Mouse (Mus musculus): ENCODE data around the gene Gpc6. TPM values are rescaled to one million over a fixed set of nuclear protein-coding genes. Genes with fewer than 3 reads are reported as not detected.
A peak's percentile ranks its signal among the peaks of the same experiment; 100 is the strongest.

The Gpc6 gene
- total and polyA plus RNA-seq, 3 experiments, result not detected

DNA sequence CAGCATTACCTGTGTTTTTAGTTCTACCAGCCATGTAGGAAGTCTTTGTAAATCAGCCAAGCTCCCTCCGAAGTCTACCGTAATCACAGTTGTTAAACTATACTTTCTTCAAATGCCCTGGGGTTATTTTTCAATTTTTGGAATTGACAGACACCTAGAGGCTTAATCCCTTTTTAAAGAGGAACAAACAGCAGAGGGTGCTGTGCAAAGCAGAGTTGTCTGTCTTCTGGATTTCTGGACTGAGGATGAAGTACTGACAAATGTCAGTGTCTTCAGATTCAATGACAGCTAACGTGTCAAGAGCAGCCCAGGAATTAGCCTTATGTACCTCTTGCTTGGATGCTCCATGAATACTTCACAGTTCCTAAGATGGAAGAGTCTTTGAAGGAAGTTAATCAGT, 62.2 kb downstream of the Gpc6 start:
- DNase-seq (ENCODE audit: extremely low read depth), result no peak
- TF ChIP-seq CTCF (conservative IDR thresholded peaks at IDR 0.05 in 1 of 2, IDR thresholded peaks at IDR 0.05 in 1 of 2; ENCODE audit: low read depth in 2 of 2, low read length in 2 of 2) (peak in 1 of 2 experiments; percentile 74; a peak in 2 of 4 replicates), EP300 (IDR thresholded peaks at IDR 0.05; ENCODE audit: low read length) (no peak), E2F4 (IDR thresholded peaks at IDR 0.05; ENCODE audit: insufficient replicate concordance, low read depth, low read length) (no peak), KAT2A (IDR thresholded peaks at IDR 0.05; ENCODE audit: insufficient replicate concordance, low read length) (no peak), NELFE (IDR thresholded peaks at IDR 0.05; ENCODE audit: low read depth, low read length) (no peak), MAFK (IDR thresholded peaks at IDR 0.05; ENCODE audit: insufficient replicate concordance, low read length) (no peak), JUND (conservative IDR thresholded peaks at IDR 0.05; ENCODE audit: low read depth, low read length) (no peak), SMC3 (IDR thresholded peaks at IDR 0.05; ENCODE audit: low read depth, low read length) (peak; percentile 58), RAD21 (IDR thresholded peaks at IDR 0.05; ENCODE audit: low read depth, low read length) (peak; percentile 49)
- in situ Hi-C loops (cut with MboI; ENCODE audit: low pct_ligation_motif_present, low pct_unique_long_range_greater_than_20kb, low sequenced_read_pairs) (no loop called here), dilution Hi-C loops (cut with MboI; ENCODE audit: extremely low pct_ligation_motif_present, extremely low pct_unique_long_range_greater_than_20kb, low sequenced_read_pairs) (no loop called here)
- Histone ChIP-seq H3K9ac (ENCODE audit: insufficient read depth, low read depth) (no peak overlapping the region), H3K36me3 (replicated peaks in 1 of 2; ENCODE audit: control insufficient read depth in 1 of 2, insufficient read depth in 1 of 2, low read length in 1 of 2) (no peaks in the 10 kb centered on the region), H3K4me2 (ENCODE audit: insufficient read depth, low read depth, poor library complexity, severe bottlenecking) (no peak overlapping the region), H3K4me3 (replicated peaks in 1 of 3; ENCODE audit: low read depth in 2 of 3, low read length in 2 of 3, poor library complexity in 1 of 3) (no peak overlapping the region), H3K27me3 (replicated peaks) (no peaks in the 10 kb centered on the region), H3K9me3 (replicated peaks; ENCODE audit: low read length) (no peaks in the 10 kb centered on the region), H3K4me1 (ENCODE audit: control insufficient read depth in 1 of 2, insufficient read depth in 2 of 2) (no peaks in the 10 kb centered on the region), H3K79me2 (replicated peaks; ENCODE audit: control insufficient read depth, extremely low read depth, insufficient read depth, poor library complexity, severe bottlenecking) (no peaks in the 10 kb centered on the region), H3K27ac (ENCODE audit: insufficient read depth, low read depth) (no peak overlapping the region)

DNA sequence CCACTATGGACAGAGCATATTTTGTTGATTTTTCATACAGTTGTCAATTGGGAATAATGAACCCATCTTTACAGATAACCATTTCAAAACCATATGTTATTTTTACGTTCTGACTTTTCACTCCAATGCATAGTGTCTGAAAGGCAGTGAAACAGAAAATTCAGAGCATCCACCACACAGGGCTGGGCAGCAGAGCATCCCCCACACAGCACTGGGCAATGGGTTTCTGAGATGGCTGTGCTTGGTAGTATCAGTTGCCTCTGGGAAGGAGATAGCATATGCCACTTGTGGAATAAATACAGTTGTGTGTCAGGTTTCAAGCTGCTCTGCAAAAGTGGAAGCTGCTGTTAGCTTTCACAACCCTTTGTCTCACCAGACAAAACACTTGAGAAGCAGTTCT, 75.3 kb downstream of the Gpc6 start:
- H3K79me2 ChIP-seq (replicated peaks; ENCODE audit: control insufficient read depth, extremely low read depth, insufficient read depth, poor library complexity, severe bottlenecking), result no peaks in the 10 kb centered on the region
- no peak overlapping the region for H3K4me2 ChIP-seq (ENCODE audit: insufficient read depth, low read depth, poor library complexity, severe bottlenecking)
- no peak overlapping the region for H3K9ac ChIP-seq (ENCODE audit: insufficient read depth, low read depth)
- TF ChIP-seq SIN3A (IDR thresholded peaks at IDR 0.05; ENCODE audit: low read length) (no peak), TBP (conservative IDR thresholded peaks at IDR 0.05; ENCODE audit: low read depth, low read length) (no peak), MXI1 (IDR thresholded peaks at IDR 0.05; ENCODE audit: low read depth, low read length) (no peak), MAX (IDR thresholded peaks at IDR 0.05; ENCODE audit: low read length) (no peak), MAZ (IDR thresholded peaks at IDR 0.05; ENCODE audit: low read depth, low read length) (no peak), ZC3H11A (IDR thresholded peaks at IDR 0.05; ENCODE audit: low read depth, low read length) (no peak), NRF1 (IDR thresholded peaks at IDR 0.05; ENCODE audit: low read depth, low read length) (no peak), CTCF (conservative IDR thresholded peaks at IDR 0.05 in 1 of 2, IDR thresholded peaks at IDR 0.05 in 1 of 2; ENCODE audit: low read depth in 2 of 2, low read length in 2 of 2) (no peak), ZNF384 (IDR thresholded peaks at IDR 0.05; ENCODE audit: low read depth, low read length) (no peak), HCFC1 (IDR thresholded peaks at IDR 0.05; ENCODE audit: low read depth, low read length) (no peak), JUN (IDR thresholded peaks at IDR 0.05; ENCODE audit: insufficient read depth, low read depth, low read length) (no peak), RAD21 (IDR thresholded peaks at IDR 0.05; ENCODE audit: low read depth, low read length) (no peak), CHD1 (IDR thresholded peaks at IDR 0.05; ENCODE audit: low read depth, low read length) (no peak), IRF4 (IDR thresholded peaks at IDR 0.05; ENCODE audit: low read depth, low read length) (no peak), ELF1 (IDR thresholded peaks at IDR 0.05; ENCODE audit: low read depth, low read length) (no peak), POLR2AphosphoS2 (IDR thresholded peaks at IDR 0.05; ENCODE audit: low read depth, low read length) (no peak), MYC (IDR thresholded peaks at IDR 0.05; ENCODE audit: low read depth, low read length) (no peak)
- dilution Hi-C loops (cut with MboI; ENCODE audit: extremely low pct_ligation_motif_present, extremely low pct_unique_long_range_greater_than_20kb, low sequenced_read_pairs) (no loop called here), in situ Hi-C loops (cut with MboI; ENCODE audit: low pct_ligation_motif_present, low pct_unique_long_range_greater_than_20kb, low sequenced_read_pairs) (no loop called here)
- no peaks in the 10 kb centered on the region for H3K27me3 ChIP-seq (replicated peaks)
- DNase-seq (ENCODE audit: extremely low read depth), result no peak
- no peaks in the 10 kb centered on the region for H3K4me1 ChIP-seq (ENCODE audit: control insufficient read depth in 1 of 2, insufficient read depth in 2 of 2)
- no peak overlapping the region for H3K27ac ChIP-seq (ENCODE audit: insufficient read depth, low read depth)
- no peaks in the 10 kb centered on the region for H3K9me3 ChIP-seq (replicated peaks; ENCODE audit: low read length)
- no peaks in the 10 kb centered on the region for H3K36me3 ChIP-seq (replicated peaks in 1 of 2; ENCODE audit: control insufficient read depth in 1 of 2, insufficient read depth in 1 of 2, low read length in 1 of 2)
- no peak overlapping the region for H3K4me3 ChIP-seq (replicated peaks in 1 of 3; ENCODE audit: low read depth in 2 of 3, low read length in 2 of 3, poor library complexity in 1 of 3)

All from CH12.LX (cell line).